Mouse (Mus musculus) CD4-positive, CD25-positive, alpha-beta regulatory T cell, adult 9 weeks (primary cell): ENCODE data around the gene Cxcl1. TPM values are rescaled to one million over a fixed set of nuclear protein-coding genes. Genes with fewer than 3 reads are reported as not detected.

Experiments
- polyA plus RNA-seq: library from polyadenylated mRNA; unstranded; fragments of 100-300 nt; shearing (Covaris generic); gene quantifications from one replicate; pipeline ENCODE4 v1.2.1, GENCODE M21; 2017

The Cxcl1 gene
- polyA plus RNA-seq, result not detected

DNA sequence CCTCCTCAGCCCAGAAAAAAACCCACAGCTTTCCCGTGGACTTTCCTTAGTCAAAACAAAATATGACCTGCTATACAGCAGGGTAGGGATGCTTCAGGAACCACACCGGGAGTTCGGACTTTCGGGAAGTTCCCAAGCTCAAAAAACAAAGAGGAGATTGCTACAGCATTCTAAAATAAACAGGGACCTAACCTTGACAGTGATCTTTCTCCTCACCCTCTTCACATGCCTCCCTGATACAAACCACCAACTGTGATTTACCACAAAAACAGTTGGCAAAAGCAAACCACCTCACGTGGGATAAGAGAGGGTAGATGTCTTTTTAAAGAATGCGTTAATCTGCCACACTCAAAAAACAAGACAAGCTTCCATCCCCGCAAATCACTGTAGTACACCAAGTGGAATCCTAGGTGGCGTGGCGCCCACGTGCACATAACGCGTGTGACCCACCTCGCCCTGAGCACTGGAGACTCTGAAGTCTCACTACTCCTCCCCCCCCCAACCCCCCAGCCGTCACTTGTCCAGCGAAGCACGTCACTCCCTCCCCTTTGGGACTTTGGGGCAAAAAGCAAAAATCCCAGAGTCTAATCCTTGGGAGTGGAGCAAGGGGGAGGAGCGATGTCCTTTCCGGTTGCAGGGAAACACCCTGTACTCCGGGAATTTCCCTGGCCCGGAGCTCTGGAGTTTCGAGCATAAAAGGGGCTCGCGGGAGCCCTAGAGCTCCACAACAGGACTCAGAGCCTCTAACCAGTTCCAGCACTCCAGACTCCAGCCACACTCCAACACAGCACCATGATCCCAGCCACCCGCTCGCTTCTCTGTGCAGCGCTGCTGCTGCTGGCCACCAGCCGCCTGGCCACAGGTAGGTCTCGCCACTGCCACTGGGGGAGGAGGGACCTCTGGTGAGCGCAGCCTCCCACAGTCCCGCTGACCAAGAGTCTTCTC lies at the start of gene Cxcl1:
Gene Cxcl1, plus strand, starts transcription at position 723 of the 945 bp plus-strand sequence.

GRCm38 (mm10) chr5:90903339-90904020 lies 12.4 kb downstream of the Cxcl1 start, which contains the start of gene Cxcl2:
Gene Cxcl2 (plus strand): TSS chr5:90903871.

DNA sequence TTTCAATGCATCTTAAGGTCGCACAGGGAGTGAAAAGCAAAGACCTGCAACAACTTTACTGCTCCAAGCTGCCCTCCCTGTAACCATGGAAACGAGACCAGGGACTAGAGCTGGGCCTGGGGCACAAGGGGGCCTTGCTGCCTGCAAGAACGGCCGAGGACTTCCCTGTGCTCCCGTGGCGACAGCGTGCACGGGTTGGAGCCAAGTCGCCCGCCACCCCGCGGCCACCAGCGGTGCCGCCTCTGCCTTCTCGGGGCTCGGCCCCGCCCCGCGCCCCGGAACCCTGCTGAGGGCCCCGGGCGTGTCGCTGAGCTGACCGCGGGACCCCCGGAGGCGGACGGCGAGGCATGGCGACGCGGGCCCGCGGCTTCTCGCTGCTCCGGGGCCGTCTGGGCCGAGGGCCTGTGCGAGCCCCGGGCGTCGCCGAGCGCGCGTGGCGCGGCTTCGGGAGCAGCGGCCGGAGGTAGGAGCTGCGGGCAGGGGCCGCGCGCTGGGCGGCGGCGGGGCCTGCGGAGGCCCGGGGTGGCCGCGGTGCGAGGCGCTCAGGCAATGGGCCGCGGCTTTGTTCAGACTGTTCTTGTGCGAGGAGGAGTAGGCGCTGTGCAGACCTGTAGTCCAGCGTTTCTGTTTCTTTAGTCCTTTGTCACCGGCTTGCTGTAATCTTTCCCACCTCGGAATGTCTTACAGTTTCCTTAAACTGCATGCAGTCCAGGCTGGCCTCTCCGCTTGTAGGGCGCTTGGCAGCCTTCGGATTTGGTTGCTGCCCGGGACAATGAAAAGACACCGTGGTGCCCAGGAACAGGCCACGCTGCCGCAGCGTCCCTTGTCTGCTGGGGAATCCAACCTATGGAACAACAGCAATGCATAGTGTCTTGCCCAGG lies 40.2 kb downstream of the Cxcl1 start, which contains the start of gene Mthfd2l:
Gene Mthfd2l, plus strand, starts transcription at position 147 of the 881 bp plus-strand sequence.

Other genes with a start within 250 kb of the Cxcl1 start
- gene Cxcl5, start 131.9 kb upstream of the Cxcl1 start, polyA plus RNA-seq, result not detected
- not detected for gene Ppbp, start 122.7 kb upstream of the Cxcl1 start, polyA plus RNA-seq
- gene Pf4, start 118.8 kb upstream of the Cxcl1 start, polyA plus RNA-seq, result not detected
- 0.82 TPM for gene Cxcl3, start 105.1 kb upstream of the Cxcl1 start, polyA plus RNA-seq
- not detected for gene Cxcl15, start 96.7 kb upstream of the Cxcl1 start, polyA plus RNA-seq
- 1.5 TPM for gene Cxcl2, start 12.6 kb downstream of the Cxcl1 start, polyA plus RNA-seq
- gene Mthfd2l, start 39.9 kb downstream of the Cxcl1 start, polyA plus RNA-seq, result 0.71 TPM
- gene Epgn, start 136.2 kb downstream of the Cxcl1 start, polyA plus RNA-seq, result not detected
- not detected for gene Ereg, start 183.4 kb downstream of the Cxcl1 start, polyA plus RNA-seq
- gene Areg, start 248.4 kb downstream of the Cxcl1 start, polyA plus RNA-seq, result 1.4 TPM